Mouse (Mus musculus) limb, embryonic 15.5 days (tissue): ENCODE measurements at regions not wholly inside any gene's neighbourhood (a gene's known extent, or its start where the extent isn't known, plus 50 kb on each side); places are given as distances from the start of the nearest gene placed in this dataset.
A peak's percentile ranks its signal among the peaks of the same experiment; 100 is the strongest.

Experiments
- ATAC-seq: fragments of 200-750 bp; cut with Nextera tagmentation; 2 replicates; pipeline ENCODE4 v1.8.0; 2017; ENCODE audit warnings: low read depth, moderate TSS enrichment; ENCODE audit not compliant: insufficient number of reproducible peaks, low FRiP score, low TSS enrichment
- H3K27ac ChIP-seq: fragments of 300-500 bp; sonication (generic); 2 replicates; pipeline ENCODE4 v1.5.1; 2015; ENCODE audit warnings: moderate library complexity, mild to moderate bottlenecking, inconsistent platforms
- H3K27me3 ChIP-seq: fragments of 300-500 bp; sonication (generic); 2 replicates; pipeline ENCODE4 v1.6.1; 2015; ENCODE audit warnings: inconsistent platforms
- H3K36me3 ChIP-seq: fragments of 300-500 bp; sonication (generic); 2 replicates; pipeline ENCODE4 v1.6.1; 2015; ENCODE audit warnings: inconsistent platforms
- H3K4me1 ChIP-seq: fragments of 300-500 bp; sonication (generic); 2 replicates; pipeline ENCODE4 v1.6.1; 2015; ENCODE audit warnings: inconsistent platforms
- H3K4me2 ChIP-seq: fragments of 300-500 bp; sonication (generic); 2 replicates; pipeline ENCODE4 v1.6.1; 2015; ENCODE audit warnings: mild to moderate bottlenecking, inconsistent platforms
- H3K4me3 ChIP-seq: fragments of 300-500 bp; sonication (generic); 2 replicates; pipeline ENCODE4 v1.5.1; 2015; ENCODE audit warnings: mild to moderate bottlenecking, inconsistent platforms
- H3K9ac ChIP-seq: fragments of 300-500 bp; sonication (generic); 2 replicates; pipeline ENCODE4 v1.6.1; 2015; ENCODE audit warnings: inconsistent platforms
- H3K9me3 ChIP-seq: fragments of 300-500 bp; sonication (generic); 2 replicates; pipeline ENCODE4 v1.6.1; 2016; ENCODE audit warnings: inconsistent platforms
- WGBS: fragments of 180-500 bp; shearing (Covaris S2); methylation state at CpG from one replicate; pipeline ENCODE4 v1.1.7; 2015; 5-methylcytosine and 5-hydroxymethylcytosine counted together

DNA sequence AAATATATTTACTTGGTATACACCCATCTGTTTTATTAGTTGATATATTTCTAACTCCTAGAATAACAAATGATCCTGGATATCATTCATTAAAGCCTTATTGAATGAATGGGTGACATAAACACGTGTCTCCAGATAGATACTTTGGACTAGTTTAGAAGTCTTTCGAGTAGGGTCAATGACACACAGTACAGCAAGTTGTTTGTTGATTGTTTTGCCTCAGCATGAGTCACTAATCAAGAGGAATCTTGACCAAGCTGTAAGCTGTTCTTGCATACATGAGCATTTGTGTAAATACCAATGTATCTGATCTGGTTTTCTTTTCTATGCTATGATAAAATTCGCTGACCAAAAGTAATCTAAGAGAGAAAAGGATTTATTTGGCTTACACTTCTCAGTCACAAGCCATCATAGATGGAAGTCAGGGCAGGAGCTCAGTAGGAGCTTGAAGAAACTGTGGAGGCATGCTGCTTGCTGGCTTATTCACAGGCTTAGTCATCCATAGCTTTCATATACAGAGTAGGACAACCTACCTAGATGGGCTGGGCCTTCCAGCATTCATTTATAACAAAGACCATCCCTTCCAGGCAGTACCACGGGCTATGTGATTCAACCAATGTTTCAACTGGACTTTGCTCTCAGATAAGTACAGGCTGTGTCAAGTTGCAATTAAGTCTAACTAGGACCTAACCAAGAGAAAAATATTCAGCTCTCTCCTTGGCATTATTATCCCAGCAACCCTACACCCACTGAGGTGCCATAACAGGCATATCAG is 192.5 kb downstream of the Rdh14 start:
- 78% methylated on average over 4 of the region's 4 CpGs for WGBS
- no peaks in the 10 kb centered on the region for H3K36me3 ChIP-seq
- no peak for ATAC-seq
- H3K27ac ChIP-seq = no peak overlapping the region
- no peaks in the 10 kb centered on the region for H3K9me3 ChIP-seq
- H3K4me1 ChIP-seq = no peaks in the 10 kb centered on the region
- H3K4me3 ChIP-seq = no peak overlapping the region
- H3K27me3 ChIP-seq = no peaks in the 10 kb centered on the region; the same call in 1 of the 2 replicates
- H3K9ac ChIP-seq = no peak overlapping the region
- no peak overlapping the region for H3K4me2 ChIP-seq

DNA sequence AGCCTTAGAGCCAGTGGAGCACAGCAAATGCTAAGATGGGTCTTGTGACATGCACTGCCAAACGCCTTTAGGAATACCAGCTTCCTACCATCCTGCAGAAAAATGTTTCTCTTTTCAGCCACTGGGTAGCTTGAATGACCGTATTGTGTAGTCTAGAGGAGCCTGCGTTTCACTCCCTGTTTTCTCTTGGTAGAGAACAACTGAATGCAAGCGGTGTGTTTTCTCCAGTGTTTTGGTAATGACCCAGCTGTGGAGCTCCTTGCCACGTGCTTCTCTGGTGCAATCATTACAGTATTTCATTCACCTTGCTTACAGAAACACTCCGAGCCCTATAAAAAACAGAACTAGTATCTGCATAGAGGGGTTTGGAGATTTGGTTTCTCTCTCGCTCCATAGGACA is 193.5 kb downstream of the Rdh14 start:
- ATAC-seq = no peak
- Histone ChIP-seq H3K9me3 (no peaks in the 10 kb centered on the region), H3K4me2 (0 out of 2 replicates have a peak overlapping the region, but pooled peaks have one; percentile 10), H3K36me3 (no peaks in the 10 kb centered on the region), H3K4me1 (no peaks in the 10 kb centered on the region), H3K9ac (no peak overlapping the region), H3K27ac (no peak overlapping the region), H3K4me3 (no peak overlapping the region), H3K27me3 (no peaks in the 10 kb centered on the region; the same call in 1 of the 2 replicates)
- 30% methylated on average over 7 of the region's 7 CpGs for WGBS

DNA sequence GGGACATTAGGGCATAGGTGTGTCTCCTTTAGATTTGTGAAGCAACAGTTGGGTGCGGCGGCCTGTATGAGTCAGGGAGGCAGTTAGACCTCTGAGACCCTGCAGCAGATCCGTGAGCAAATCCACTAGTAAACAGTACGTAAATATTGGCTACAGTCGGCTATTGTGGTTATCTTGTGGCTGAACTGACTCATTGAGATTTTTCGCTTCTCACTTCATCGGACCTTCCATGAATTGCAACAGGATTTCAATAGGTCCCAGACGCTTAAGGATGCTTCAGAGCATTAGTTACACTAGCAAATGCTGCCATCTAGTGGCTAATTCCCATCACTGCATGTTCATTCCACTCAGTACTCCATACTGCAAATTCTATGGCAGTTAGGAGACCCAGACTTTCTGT is 199.0 kb downstream of the Rdh14 start:
- H3K4me1 ChIP-seq = peaks cover 3% of the 10 kb centered on the region; the same call in 1 of the 2 replicates
- no peaks in the 10 kb centered on the region for H3K36me3 ChIP-seq
- H3K9ac ChIP-seq = no peak overlapping the region
- no peaks in the 10 kb centered on the region; the same call in 1 of the 2 replicates for H3K27me3 ChIP-seq
- no peaks in the 10 kb centered on the region for H3K9me3 ChIP-seq
- H3K27ac ChIP-seq = no peak overlapping the region
- H3K4me3 ChIP-seq = no peak overlapping the region
- 33% methylated on average over 8 of the region's 8 CpGs for whole genome bisulfite sequencing
- peak; percentile 80 for ATAC-seq
- no peak overlapping the region for H3K4me2 ChIP-seq

DNA sequence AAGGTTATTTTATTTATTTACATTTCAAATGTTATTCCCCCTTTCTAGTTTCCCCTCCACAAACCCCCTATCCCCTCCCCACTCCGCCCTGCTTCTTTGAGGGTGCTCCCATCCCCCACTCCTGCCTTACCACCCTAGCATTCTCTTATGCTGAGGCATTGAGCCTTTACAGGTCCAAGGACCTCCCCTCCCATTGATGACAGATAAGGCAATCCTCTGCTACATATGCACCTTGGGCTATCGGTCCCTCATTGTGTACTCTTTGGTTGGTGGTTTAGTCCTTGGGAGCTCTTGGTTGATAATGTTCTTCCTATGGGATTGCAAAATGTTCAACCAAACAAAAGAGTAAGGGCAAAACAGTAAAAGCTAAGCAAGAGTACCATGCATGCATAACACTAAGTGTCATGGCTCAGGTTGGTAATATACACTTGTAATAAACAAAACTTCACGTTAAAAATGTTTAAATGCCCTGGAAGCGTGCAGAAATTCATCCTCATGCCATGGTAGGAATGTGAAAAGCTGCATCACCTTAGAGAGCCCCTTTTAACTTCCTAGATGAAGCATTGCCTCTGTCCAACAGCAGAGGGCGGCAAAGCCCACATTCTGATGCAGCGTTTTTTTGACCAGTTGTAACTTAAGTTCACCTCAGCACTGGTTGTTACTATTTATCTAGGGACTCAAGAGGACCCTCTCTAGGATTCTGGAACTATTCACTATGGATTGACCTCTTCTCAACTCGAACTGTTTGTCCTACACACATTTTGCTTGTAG is 207.6 kb downstream of the Rdh14 start:
- H3K36me3 ChIP-seq = no peaks in the 10 kb centered on the region
- H3K4me3 ChIP-seq = no peak overlapping the region
- no peak overlapping the region for H3K4me2 ChIP-seq
- no peak overlapping the region for H3K9ac ChIP-seq
- no peaks in the 10 kb centered on the region for H3K4me1 ChIP-seq
- no peak for ATAC-seq
- no peaks in the 10 kb centered on the region for H3K27me3 ChIP-seq
- H3K27ac ChIP-seq = no peak overlapping the region
- no peaks in the 10 kb centered on the region for H3K9me3 ChIP-seq
- WGBS = 16% methylated on average over 7 of the region's 7 CpGs

DNA sequence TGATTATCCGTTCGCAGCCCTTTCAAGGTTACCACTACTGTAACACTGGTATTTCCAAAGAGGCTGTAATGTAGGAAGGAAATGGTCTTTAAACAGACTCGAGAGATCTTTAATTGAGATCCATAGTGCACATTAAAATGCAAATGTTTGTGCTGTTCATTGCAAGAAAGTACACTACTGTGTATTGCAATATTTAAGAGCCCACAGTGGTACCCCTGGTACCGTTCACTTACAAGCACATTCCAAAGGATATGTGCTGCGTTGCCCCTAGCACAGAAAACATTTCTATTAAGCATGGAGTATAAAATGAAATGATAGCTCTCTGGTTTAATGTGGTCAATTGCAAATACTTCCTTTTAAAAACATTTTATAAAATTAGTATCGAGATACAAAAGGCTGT is 209.5 kb downstream of the Rdh14 start:
- H3K27ac ChIP-seq = no peak overlapping the region
- H3K36me3 ChIP-seq = no peaks in the 10 kb centered on the region
- no peaks in the 10 kb centered on the region for H3K27me3 ChIP-seq
- no peak for ATAC-seq
- no peak overlapping the region for H3K4me3 ChIP-seq
- WGBS = 61% methylated on average over 6 of the region's 6 CpGs
- no peak overlapping the region for H3K9ac ChIP-seq
- no peak overlapping the region for H3K4me2 ChIP-seq
- H3K9me3 ChIP-seq = no peaks in the 10 kb centered on the region
- no peaks in the 10 kb centered on the region for H3K4me1 ChIP-seq

DNA sequence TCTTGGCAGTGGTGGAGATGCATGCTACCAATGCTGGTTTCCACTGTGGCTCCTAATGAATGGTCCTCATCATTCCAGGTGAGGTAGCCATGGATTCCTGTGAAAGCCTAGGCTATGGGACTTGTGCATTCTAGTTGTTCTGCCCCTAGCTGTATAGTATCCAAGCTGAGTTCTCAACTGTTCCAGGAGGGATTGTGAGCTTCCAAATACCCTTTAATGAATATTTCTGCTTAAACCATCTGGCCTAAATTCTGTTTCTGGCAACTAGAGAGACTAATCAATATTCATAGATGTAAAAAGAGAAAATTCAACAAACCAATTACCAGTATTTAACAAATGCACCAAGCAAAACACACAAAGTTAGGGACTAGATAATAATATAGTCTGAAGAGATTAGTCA is 227.7 kb downstream of the Rdh14 start:
- H3K4me2 ChIP-seq = no peak overlapping the region
- H3K4me1 ChIP-seq = no peaks in the 10 kb centered on the region
- no peaks in the 10 kb centered on the region for H3K9me3 ChIP-seq
- H3K27me3 ChIP-seq = no peaks in the 10 kb centered on the region
- H3K36me3 ChIP-seq = no peaks in the 10 kb centered on the region
- no peak overlapping the region for H3K9ac ChIP-seq
- no peak for ATAC-seq
- H3K27ac ChIP-seq = no peak overlapping the region
- no peak overlapping the region for H3K4me3 ChIP-seq

DNA sequence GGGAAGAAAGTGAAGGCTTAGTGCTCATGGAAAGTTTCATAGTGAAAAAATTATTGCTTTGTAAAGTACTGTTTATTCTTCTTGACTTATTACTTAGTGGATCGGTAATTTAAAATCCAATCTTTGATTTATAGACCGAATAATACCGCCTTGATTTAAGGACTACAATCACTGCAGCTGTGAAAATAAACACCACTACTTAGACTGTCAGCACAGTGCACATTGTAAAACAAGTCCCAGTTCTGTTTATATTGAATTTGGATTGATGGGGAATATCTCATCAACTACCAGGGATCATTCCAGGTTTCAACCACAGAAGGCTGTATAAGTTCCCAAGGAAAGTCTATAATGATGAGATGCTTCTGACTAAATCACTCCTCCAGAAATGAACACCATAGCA is 230.0 kb downstream of the Rdh14 start:
- 57% methylated on average over 3 of the region's 3 CpGs for WGBS
- ATAC-seq = no peak

DNA sequence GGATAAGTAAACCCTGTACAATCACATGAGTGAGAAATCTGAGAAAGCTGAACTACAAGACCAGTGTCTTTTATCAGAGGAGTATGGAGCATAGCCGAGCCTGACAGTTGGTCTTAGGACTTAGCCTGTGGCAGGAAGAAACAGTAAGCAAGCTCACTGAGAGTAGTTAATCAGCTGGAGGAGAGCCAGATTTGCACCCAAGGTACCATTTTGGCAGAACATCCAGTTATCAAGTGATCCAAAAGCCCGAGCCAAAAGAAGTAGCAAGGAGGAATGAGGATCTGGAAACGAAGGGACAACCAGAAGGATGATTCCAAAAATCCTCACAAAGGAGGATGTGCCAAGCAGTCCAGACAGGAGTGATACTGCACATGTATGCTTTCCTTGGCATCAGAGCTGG is 248.0 kb downstream of the Rdh14 start:
- WGBS = 71% methylated on average over 3 of the region's 3 CpGs
- no peak for ATAC-seq
- H3K27me3 ChIP-seq = no peaks in the 10 kb centered on the region

More for the DNA sequence above, 230.0 kb downstream of the Rdh14 start:
- no peaks in the 10 kb centered on the region for H3K36me3 ChIP-seq
- H3K4me3 ChIP-seq = no peak overlapping the region
- H3K9me3 ChIP-seq = no peaks in the 10 kb centered on the region
- no peak overlapping the region for H3K9ac ChIP-seq
- H3K27me3 ChIP-seq = no peaks in the 10 kb centered on the region
- no peak overlapping the region for H3K27ac ChIP-seq
- no peak overlapping the region for H3K4me2 ChIP-seq
- no peaks in the 10 kb centered on the region for H3K4me1 ChIP-seq

DNA sequence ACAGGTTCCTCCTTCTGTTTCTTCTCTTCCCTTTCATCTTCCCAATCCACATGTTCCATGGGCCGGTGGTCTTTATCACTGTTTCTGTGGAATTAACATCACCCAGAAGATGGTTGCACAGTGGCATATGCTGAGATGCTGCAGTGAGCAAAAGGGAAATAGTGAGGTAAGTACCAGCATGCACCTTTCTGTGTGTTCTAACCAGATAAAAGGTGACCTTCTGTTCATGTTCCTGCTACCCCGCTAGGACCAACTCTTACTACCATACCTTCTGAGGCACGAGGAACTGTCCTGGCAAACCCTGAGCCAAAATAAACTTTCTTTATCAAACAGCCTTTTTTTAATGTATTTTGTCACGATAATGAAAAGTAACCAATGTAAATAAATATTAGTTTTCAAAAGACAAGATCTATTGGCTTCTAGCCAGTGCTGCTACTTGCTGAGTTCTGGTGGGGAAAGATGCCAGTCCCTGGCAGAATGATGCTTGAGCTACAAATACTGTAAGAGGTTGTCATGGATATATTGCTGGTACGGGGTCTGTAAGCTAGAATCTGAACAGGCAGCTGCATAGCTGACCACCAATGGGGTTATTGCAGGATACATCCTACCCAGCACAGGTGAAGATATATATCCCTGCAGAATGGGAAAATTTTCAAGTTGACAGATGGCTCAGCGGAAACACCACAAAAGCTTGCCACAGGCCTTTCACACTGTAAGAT is 264.1 kb downstream of the Rdh14 start:
- no peaks in the 10 kb centered on the region for H3K4me1 ChIP-seq
- no peak overlapping the region for H3K9ac ChIP-seq
- 78% methylated on average over 6 of the region's 6 CpGs for WGBS
- H3K9me3 ChIP-seq = no peaks in the 10 kb centered on the region
- no peak overlapping the region for H3K4me3 ChIP-seq
- no peak for ATAC-seq
- no peaks in the 10 kb centered on the region for H3K36me3 ChIP-seq
- no peak overlapping the region for H3K4me2 ChIP-seq
- no peak overlapping the region for H3K27ac ChIP-seq
- H3K27me3 ChIP-seq = no peaks in the 10 kb centered on the region

More for the DNA sequence above, 248.0 kb downstream of the Rdh14 start:
- Histone ChIP-seq H3K27ac (no peak overlapping the region), H3K4me3 (no peak overlapping the region), H3K4me1 (no peaks in the 10 kb centered on the region), H3K9me3 (no peaks in the 10 kb centered on the region), H3K9ac (no peak overlapping the region), H3K4me2 (no peak overlapping the region), H3K36me3 (no peaks in the 10 kb centered on the region)

DNA sequence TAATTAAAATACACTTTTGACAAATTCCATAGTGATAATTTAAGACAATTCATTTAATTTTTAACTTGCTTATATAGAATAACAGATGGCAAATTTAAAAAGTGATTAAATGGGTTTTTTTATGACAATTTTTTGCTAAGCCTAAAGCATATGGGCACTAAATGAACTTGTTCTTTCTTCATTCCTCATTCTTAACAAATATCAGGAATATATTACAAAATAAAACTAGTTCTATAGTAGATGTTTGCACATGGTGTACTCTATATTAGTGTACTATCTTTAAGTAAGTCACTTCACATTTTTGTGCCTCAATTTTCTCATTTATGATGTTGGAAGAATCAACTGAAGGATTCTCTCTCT is 264.6 kb downstream of the Rdh14 start:
- Histone ChIP-seq H3K9ac (no peak overlapping the region), H3K27ac (no peak overlapping the region), H3K4me3 (no peak overlapping the region), H3K36me3 (no peaks in the 10 kb centered on the region), H3K4me1 (no peaks in the 10 kb centered on the region), H3K9me3 (no peaks in the 10 kb centered on the region), H3K27me3 (no peaks in the 10 kb centered on the region), H3K4me2 (no peak overlapping the region)
- ATAC-seq = no peak

DNA sequence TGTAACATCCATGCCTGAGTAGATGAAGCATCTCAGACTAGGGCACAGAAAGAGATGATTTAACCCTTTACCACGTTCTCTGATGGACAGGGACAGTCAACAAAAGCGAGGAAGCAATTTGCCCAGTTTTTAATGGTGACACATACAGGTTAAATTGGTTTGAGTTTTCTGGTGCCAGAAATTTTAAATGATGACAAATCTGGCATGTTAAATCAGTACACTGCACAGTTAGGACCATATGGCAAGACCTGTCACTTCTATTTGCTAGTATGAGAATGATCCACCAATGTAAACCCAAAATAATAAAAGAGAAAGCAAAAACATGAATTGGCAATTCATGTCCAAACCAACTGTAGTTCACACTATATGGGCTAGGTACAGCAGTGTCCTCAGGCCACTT is 268.3 kb downstream of the Rdh14 start:
- no peak for ATAC-seq
- Histone ChIP-seq H3K4me1 (no peaks in the 10 kb centered on the region), H3K36me3 (no peaks in the 10 kb centered on the region), H3K9ac (no peak overlapping the region), H3K27me3 (no peaks in the 10 kb centered on the region), H3K9me3 (no peaks in the 10 kb centered on the region), H3K4me2 (no peak overlapping the region), H3K4me3 (no peak overlapping the region), H3K27ac (no peak overlapping the region)
- 72% methylated on average over 2 of the region's 2 CpGs for WGBS

DNA sequence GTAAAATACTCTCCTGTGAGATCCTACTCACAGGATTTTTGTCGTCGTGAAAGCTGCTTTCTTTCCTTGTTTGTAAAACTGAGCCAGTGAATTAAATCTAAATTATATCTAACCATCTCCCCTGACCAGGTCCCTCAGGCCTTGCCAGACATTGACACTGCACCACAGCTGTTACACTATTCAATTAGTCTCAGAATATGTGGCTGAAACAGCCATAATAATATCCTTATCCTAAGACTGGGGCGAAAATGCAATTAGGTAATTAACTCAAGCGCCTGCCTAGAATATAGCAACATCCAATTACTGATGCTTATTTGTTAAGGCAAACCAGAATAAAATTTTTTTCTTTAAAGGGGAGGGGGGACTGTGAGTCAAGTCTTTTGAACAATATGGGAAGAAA is 296.2 kb downstream of the Rdh14 start:
- WGBS = 78% methylated on average over 4 of the region's 4 CpGs
- Histone ChIP-seq H3K4me2 (no peak overlapping the region), H3K27ac (no peak overlapping the region)

More for the DNA sequence above, 296.2 kb downstream of the Rdh14 start:
- Histone ChIP-seq H3K4me1 (no peaks in the 10 kb centered on the region), H3K9me3 (no peaks in the 10 kb centered on the region), H3K36me3 (no peaks in the 10 kb centered on the region), H3K9ac (no peak overlapping the region), H3K4me3 (no peak overlapping the region), H3K27me3 (no peaks in the 10 kb centered on the region)
- no peak for ATAC-seq
